Comparison of ENCODE assay signal across 11 mouse cellular contexts in genomic region chr2:166857118-166857517, GRCm38 (mm10). TPM values are rescaled to one million over a fixed set of nuclear protein-coding genes. Genes with fewer than 3 reads are reported as not detected.
DNase-seq lines count a peak whose midpoint lies in the region; ATAC-seq and TF ChIP-seq lines count a peak whose summit lies in the region.
"Had no signal": no experiment of that assay in that cellular context is flagged by ENCODE, and none has a peak within 500 bp of the region (broad histone marks: within the 10 kb centered on the region; RNA-seq: fewer than 3 reads in every experiment).

No protein-coding gene starts in this region.

- H3K27ac ChIP-seq in layer of hippocampus, adult 2 months = no peak overlapping the region
- H3K27ac ChIP-seq in forebrain, embryonic 13.5 days = no peak overlapping the region
- no peak overlapping the region for H3K27ac ChIP-seq in forebrain, embryonic 15.5 days (replicated peaks)
- H3K27ac ChIP-seq: lung, embryonic 15.5 days had no signal

- H3K36me3 ChIP-seq in E14TG2a.4 (ENCODE audit: insufficient read depth, low read length) = peaks cover 94% of the 10 kb centered on the region
- peaks cover 66% of the 10 kb centered on the region for H3K36me3 ChIP-seq in forebrain, embryonic 13.5 days (ENCODE audit: poor library complexity, severe bottlenecking)
- H3K36me3 ChIP-seq in forebrain, embryonic 15.5 days = peaks cover 31% of the 10 kb centered on the region

- 85% methylated on average over 2 of the region's 2 CpGs for WGBS in forebrain, embryonic 13.5 days
- 77% methylated on average over 2 of the region's 2 CpGs for WGBS in forebrain, embryonic 15.5 days

- no peak overlapping the region for H3K4me2 ChIP-seq in forebrain, embryonic 13.5 days
- H3K4me2 ChIP-seq in forebrain, embryonic 15.5 days (replicated peaks) = no peak overlapping the region
- H3K4me2 ChIP-seq: heart, embryonic 12.5 days; lung, embryonic 15.5 days had no signal

- ATAC-seq in megakaryocyte-erythroid progenitor cell, adult 5-6 weeks (replicated peaks; ENCODE audit: low FRiP score, low TSS enrichment, poor library complexity, severe bottlenecking) = peak; percentile 69
- ATAC-seq in forebrain, embryonic 13.5 days = no peak
- ATAC-seq in forebrain, embryonic 15.5 days (replicated peaks) = no peak

- H3K4me3 ChIP-seq in layer of hippocampus, adult 2 months = no peak overlapping the region
- no peak overlapping the region for H3K4me3 ChIP-seq in E14TG2a.4 (replicated peaks; ENCODE audit: low read length)
- no peak overlapping the region for H3K4me3 ChIP-seq in forebrain, embryonic 13.5 days
- no peak overlapping the region for H3K4me3 ChIP-seq in forebrain, embryonic 15.5 days
- H3K4me3 ChIP-seq: heart, embryonic 12.5 days; lung, embryonic 15.5 days had no signal

- peaks cover 2% of the 10 kb centered on the region; the same call in 1 of the 2 replicates for H3K9me3 ChIP-seq in E14TG2a.4 (ENCODE audit: low read length)
- H3K9me3 ChIP-seq in forebrain, embryonic 13.5 days (replicated peaks) = 0 out of 2 replicates have a peak, but pooled peaks cover 4% of the 10 kb centered on the region
- no peaks in the 10 kb centered on the region for H3K9me3 ChIP-seq in forebrain, embryonic 15.5 days
- H3K9me3 ChIP-seq: lung, embryonic 15.5 days had no signal

- H3K4me1 ChIP-seq in E14TG2a.4 (replicated peaks; ENCODE audit: low read depth, low read length) = peaks cover 4% of the 10 kb centered on the region; the same call in 1 of the 2 replicates
- no peaks in the 10 kb centered on the region for H3K4me1 ChIP-seq in forebrain, embryonic 13.5 days
- no peaks in the 10 kb centered on the region for H3K4me1 ChIP-seq in forebrain, embryonic 15.5 days
- H3K4me1 ChIP-seq: lung, embryonic 15.5 days had no signal

- no peak for DNase-seq in layer of hippocampus, adult 2 months (ENCODE audit: low spot score in 2 of 2)
- DNase-seq in layer of hippocampus, adult 8-10 months (ENCODE audit: low spot score in 2 of 2) = no peak
- peak; percentile 36 for DNase-seq in brain, adult 2 months (ENCODE audit: low read depth, low spot score)
- DNase-seq in frontal cortex, postnatal 36 days (ENCODE audit: low spot score in 2 of 2) = no peak
- DNase-seq: kidney, postnatal 14 days had no signal

- H3K27me3 ChIP-seq in E14TG2a.4 (ENCODE audit: insufficient read depth, low read length) = no peaks in the 10 kb centered on the region
- H3K27me3 ChIP-seq in forebrain, embryonic 13.5 days = no peaks in the 10 kb centered on the region
- no peaks in the 10 kb centered on the region for H3K27me3 ChIP-seq in forebrain, embryonic 15.5 days
- H3K27me3 ChIP-seq: heart, embryonic 12.5 days; lung, embryonic 15.5 days had no signal

- H3K9ac ChIP-seq in forebrain, embryonic 13.5 days = no peak overlapping the region
- H3K9ac ChIP-seq in forebrain, embryonic 15.5 days (replicated peaks) = no peak overlapping the region
- H3K9ac ChIP-seq: heart, embryonic 12.5 days; lung, embryonic 15.5 days had no signal

- peak; percentile 66 for TF ChIP-seq CTCF in layer of hippocampus, adult 2 months (conservative IDR thresholded peaks at IDR 0.05)
- peak; percentile 52 for TF ChIP-seq CTCF in E14TG2a.4 (conservative IDR thresholded peaks at IDR 0.05; ENCODE audit: low read length)

RNA-seq across cellular contexts. Expression of gene Cse1l, which starts 48.7 kb away (rescaled TPM):
- total RNA-seq in layer of hippocampus, adult 2 months (2021) = 10 to 100 TPM; 48.7 to 51.4 TPM
- 10 to 100 TPM; 47.6 to 63.6 (median 54.7) TPM for total RNA-seq in layer of hippocampus, adult 8-10 months (2022)
- total RNA-seq in megakaryocyte-erythroid progenitor cell, adult 5-6 weeks (2014; fragmentation: Nextera tagmentation) = 137 and 147 TPM in 2 replicates
- 146 and 222 TPM in 2 replicates for total RNA-seq in megakaryocyte-erythroid progenitor cell, adult 5-6 weeks (2017)
- polyA plus RNA-seq in forebrain, embryonic 13.5 days (2015; fragmentation: Nextera tagmentation; extraction: Ambion mirVana) = 122 and 134 TPM in 2 replicates
- 101 TPM in 2 replicates for polyA plus RNA-seq in forebrain, embryonic 15.5 days (2015; fragmentation: Nextera tagmentation; extraction: Ambion mirVana)

RNA-seq across cellular contexts. Expression of gene Arfgef2, which starts 51.7 kb away (rescaled TPM):
- total RNA-seq in layer of hippocampus, adult 2 months (2021) = 10 to 100 TPM; 52.9 to 59.5 TPM
- total RNA-seq in layer of hippocampus, adult 8-10 months (2022) = 10 to 100 TPM; 53.3 to 68.8 (median 61.6) TPM
- 21.0 and 31.0 TPM in 2 replicates for total RNA-seq in megakaryocyte-erythroid progenitor cell, adult 5-6 weeks (2014; fragmentation: Nextera tagmentation)
- total RNA-seq in megakaryocyte-erythroid progenitor cell, adult 5-6 weeks (2017) = 20.2 and 22.7 TPM in 2 replicates
- 2.0 and 2.5 TPM in 2 replicates for polyA plus RNA-seq in forebrain, embryonic 13.5 days (2015; fragmentation: Nextera tagmentation; extraction: Ambion mirVana)
- 2.9 and 3.0 TPM in 2 replicates for polyA plus RNA-seq in forebrain, embryonic 15.5 days (2015; fragmentation: Nextera tagmentation; extraction: Ambion mirVana)
